Mouse (Mus musculus) B cell, adult 67 days (primary cell): ENCODE measurements around the gene Rev3l. TPM values are rescaled to one million over a fixed set of nuclear protein-coding genes. Genes with fewer than 3 reads are reported as not detected.

Experiments
- total RNA-seq, 2 experiments: library from RNA; stranded (reverse); gene quantifications; 4 replicates each; pipeline ENCODE4 v1.2.4; 2023

The Rev3l gene
- 10 to 100 TPM; 45.1 to 52.8 TPM for total RNA-seq

GRCm38 (mm10) chr10:39731736-39732265 is at the start of gene Rev3l:
TSS of gene Rev3l (plus strand) at chr10:39732118.

GRCm38 (mm10) chr10:39898874-39899371 is 167.0 kb downstream of the Rev3l start, which contains the start of gene Mfsd4b4:
TSS of gene Mfsd4b4 (minus strand) at chr10:39899238.

Other genes with a start within 250 kb of the Rev3l start
- 100 to 1,000 TPM; 112 to 127 TPM for gene Traf3ip2, start 119.2 kb upstream of the Rev3l start, total RNA-seq
- 1 to 10 TPM; 3.1 to 5.0 TPM for gene Mfsd4b4, start 167.1 kb downstream of the Rev3l start, total RNA-seq
- gene Mfsd4b2, start 194.8 kb downstream of the Rev3l start, total RNA-seq: under 1 TPM in 1 of 2 experiments, not detected in 1; 0.24 TPM
- not detected for gene Mfsd4b3, start 228.0 kb downstream of the Rev3l start, total RNA-seq